Mouse (Mus musculus) gastrocnemius, adult 2 months (tissue): ENCODE measurements around the gene Rflnb. TPM values are rescaled to one million over a fixed set of nuclear protein-coding genes. Genes with fewer than 3 reads are reported as not detected.
"Not testable (repeated sequence)": the region's sequence is repeated elsewhere in the genome, so short reads cannot be mapped to it uniquely, and the experiment has no call there.

Source experiments
- DNase-seq: peaks from one replicate; pipeline ENCODE4 v3.0.0; 2022
- H3K27ac ChIP-seq: fragments of 200-600 bp; 2 replicates; pipeline ENCODE4 v1.8.1; 2022; ENCODE audit warnings: mild to moderate bottlenecking
- H3K4me3 ChIP-seq: fragments of 200-600 bp; 2 replicates; pipeline ENCODE4 v1.8.1; 2022; ENCODE audit warnings: mild to moderate bottlenecking, moderate library complexity
- CTCF ChIP-seq: fragments of 200-600 bp; IDR thresholded peaks from 2 replicates; pipeline ENCODE4 v1.8.1; 2022; ENCODE audit warnings: antibody characterized with exemption, mild to moderate bottlenecking, moderate library complexity
- intact Hi-C: fragments of 180-260 bp; cut with DNase I; formaldehyde crosslinking; loops from one replicate; pipeline ENCODE4 v1.15.1; 2025
- total RNA-seq, 2 experiments: library from RNA; stranded (reverse); gene quantifications; 2 replicates each; pipeline ENCODE4 v1.2.3; 2021

The Rflnb gene
- total RNA-seq, 2 experiments from 2014 or later, result 13.2 to 21.8 TPM

DNA sequence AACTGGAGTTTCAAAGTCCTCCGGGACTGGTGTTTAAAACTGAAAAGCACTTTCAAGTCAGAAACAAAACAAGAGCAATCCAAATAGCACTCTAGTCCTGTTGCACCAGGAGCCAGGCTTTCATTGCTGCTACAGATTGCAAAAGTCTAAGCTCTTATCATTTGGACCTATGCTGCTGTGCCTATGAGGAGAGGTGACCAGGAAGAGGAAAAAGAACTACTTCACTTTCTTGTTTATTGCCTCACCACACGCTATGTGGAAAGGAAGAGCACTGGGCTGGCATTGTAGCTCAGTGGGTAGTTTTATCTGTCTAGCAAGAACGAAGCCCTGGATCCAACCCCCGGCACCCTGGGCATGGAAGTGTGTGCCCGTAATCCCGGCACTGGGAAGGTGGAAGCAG, 5.8 kb upstream of the Rflnb start:
- no peak for DNase-seq
- TF ChIP-seq CTCF, result no peak
- Histone ChIP-seq H3K4me3 (no peak overlapping the region), H3K27ac (no peak overlapping the region)
- intact Hi-C loops, result no loop called here

- intact Hi-C loops, result loop anchor here (5.0 kb wide), 1 partner anchor 139 kb away; no protein-coding TSS in a partner anchor
- TF ChIP-seq CTCF, result no peak
- peak; percentile 48 for DNase-seq
- Histone ChIP-seq H3K4me3 (peak overlapping the region; percentile 94), H3K27ac (peak overlapping the region; percentile 89)
Observed at GRCm38 (mm10) chr11:76028072-76028465, 487 bp upstream of the Rflnb start.

DNA sequence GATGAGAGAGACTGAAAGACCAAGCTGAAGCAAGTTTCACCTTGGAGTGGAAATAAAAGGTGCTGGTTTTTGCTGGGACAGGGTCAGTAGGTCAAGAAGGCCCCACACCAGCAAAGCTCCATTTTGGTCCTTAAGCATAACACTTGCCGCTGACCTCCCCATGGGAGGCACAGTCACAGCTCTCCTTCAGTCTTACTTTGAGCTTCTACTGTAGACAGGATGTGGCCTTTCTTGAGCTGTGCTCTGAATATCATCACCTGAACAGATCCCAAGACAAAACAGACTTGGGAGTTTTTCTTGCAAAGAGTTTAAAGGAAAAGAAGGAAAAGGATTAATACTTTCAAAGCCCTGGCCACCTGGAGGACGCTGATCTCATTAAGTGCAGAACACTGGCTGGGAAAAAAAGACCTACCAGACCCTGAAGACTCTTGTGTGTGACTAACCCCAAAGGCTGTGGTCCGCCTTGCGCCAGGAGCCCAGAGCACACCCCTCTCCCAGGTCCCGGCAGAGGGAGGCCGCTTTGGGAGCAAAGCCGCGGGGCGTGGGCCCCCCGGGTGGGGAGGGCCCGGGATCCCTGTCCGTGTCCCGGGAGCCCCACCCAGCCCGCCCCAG, 949 bp downstream of the Rflnb start:
- intact Hi-C loops, result loop anchor here (2.0 to 5.0 kb wide), 2 partner anchors 40 to 141 kb away; no protein-coding TSS in a partner anchor
- peak overlapping the region; percentile 94 for H3K4me3 ChIP-seq
- peak overlapping the region; percentile 89 for H3K27ac ChIP-seq
- DNase-seq, result no peak
- no peak for TF ChIP-seq CTCF

- no peak for DNase-seq
- intact Hi-C loops, result loop anchor here (5.0 kb wide), 1 partner anchor 142 kb away; no protein-coding TSS in a partner anchor
- H3K4me3 ChIP-seq, result peak overlapping the region; percentile 94
- H3K27ac ChIP-seq, result peak overlapping the region; percentile 89
- TF ChIP-seq CTCF, result no peak
Observed at GRCm38 (mm10) chr11:76025080-76025583, 2.5 kb downstream of the Rflnb start.

GRCm38 (mm10) chr11:76020916-76021315, 6.7 kb downstream of the Rflnb start:
- TF ChIP-seq CTCF, result no peak
- no peak for DNase-seq

GRCm38 (mm10) chr11:76019879-76020278, 7.7 kb downstream of the Rflnb start:
- H3K27ac ChIP-seq, result no peak overlapping the region
- TF ChIP-seq CTCF, result no peak
- no peak for DNase-seq
- intact Hi-C loops, result no loop called here
- H3K4me3 ChIP-seq, result no peak overlapping the region

More at GRCm38 (mm10) chr11:76020916-76021315, 6.7 kb downstream of the Rflnb start:
- no peak overlapping the region for H3K27ac ChIP-seq
- H3K4me3 ChIP-seq, result no peak overlapping the region
- intact Hi-C loops, result no loop called here

- Histone ChIP-seq H3K4me3 (no peak overlapping the region), H3K27ac (no peak overlapping the region)
- intact Hi-C loops, result no loop called here
- DNase-seq, result no peak
- no peak for TF ChIP-seq CTCF
Observed at GRCm38 (mm10) chr11:76015814-76016213, 11.8 kb downstream of the Rflnb start.

DNA sequence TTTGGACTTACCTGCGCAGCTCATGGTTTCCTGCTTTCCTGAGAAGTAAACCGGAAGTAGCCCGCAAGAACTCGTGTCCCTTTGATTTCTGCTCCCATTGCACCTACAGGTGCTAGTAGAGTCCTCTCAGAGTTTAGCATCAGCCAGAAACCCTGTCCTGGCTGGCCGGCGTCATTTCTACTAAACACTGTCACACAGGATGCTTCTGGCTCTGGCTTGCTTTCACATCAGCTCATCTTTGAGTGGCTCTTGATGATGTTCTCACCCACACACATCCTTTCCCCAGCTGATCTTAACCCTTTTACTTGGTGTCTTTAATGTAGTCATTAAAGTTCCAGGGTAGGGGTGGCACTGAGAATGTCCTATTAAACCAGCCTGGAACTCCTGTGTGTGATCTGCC, 12.3 kb downstream of the Rflnb start:
- intact Hi-C loops, result no loop called here
- no peak for DNase-seq
- no peak for TF ChIP-seq CTCF
- Histone ChIP-seq H3K4me3 (no peak overlapping the region), H3K27ac (no peak overlapping the region)

DNA sequence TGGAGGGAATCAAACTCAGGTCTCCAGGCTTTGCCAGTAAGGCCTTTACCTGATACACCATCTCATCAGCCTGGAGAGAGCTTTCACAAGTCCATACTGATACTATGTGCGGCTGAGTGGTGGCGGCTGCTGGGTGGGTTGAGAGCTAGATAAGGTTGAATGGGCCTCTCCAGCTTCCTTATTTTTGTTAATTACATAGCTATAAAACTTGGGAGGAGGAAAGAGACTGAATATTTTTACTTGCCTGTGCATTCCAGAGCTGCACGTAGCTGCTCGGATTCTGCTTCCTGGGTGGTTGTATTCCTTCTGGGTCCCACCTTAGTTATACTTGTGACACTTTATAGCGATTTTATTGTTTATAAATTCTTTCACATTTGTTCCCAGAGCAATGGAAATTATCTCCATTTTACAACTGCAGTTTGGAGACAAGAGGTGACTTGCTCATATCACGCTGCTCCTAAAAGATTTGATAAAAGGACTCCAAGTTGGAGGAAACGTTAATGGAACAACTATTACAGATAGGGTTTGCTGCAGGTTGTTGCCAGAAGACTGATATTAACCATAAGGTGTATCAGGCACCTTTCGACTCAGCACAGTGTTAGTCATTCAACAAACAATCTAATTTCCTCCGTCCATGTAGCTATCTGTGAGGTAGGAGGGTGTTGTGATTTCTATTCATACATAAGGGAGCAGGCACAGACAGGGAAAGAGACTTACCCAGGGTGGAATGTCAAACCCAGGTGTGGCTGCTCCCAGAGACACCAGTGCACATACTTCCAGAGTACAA, 16.6 kb downstream of the Rflnb start:
- peak; percentile 4 for DNase-seq
- TF ChIP-seq CTCF, result no peak
- H3K4me3 ChIP-seq, result no peak overlapping the region
- intact Hi-C loops, result no loop called here
- no peak overlapping the region for H3K27ac ChIP-seq

DNA sequence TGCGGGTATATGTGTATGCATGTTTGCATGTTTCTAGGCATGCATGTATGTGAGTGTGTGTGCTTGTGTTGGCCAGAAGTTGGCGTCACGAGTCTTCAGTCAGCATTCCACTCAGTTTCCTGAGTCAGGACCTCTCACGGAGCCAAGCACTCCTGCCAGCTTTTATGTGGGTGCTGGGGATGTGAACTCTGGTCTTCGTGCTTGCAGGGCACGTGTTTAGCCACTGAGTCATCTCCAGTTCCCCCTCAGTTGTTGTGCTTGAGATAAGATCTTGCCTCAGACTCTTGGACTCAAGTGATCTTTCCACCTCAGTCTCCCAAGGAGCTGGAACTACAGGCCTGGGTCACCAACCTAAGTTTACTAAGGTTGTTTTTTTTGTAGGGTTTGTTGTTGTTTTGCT, 18.5 kb downstream of the Rflnb start:
- intact Hi-C loops, result no loop called here
- DNase-seq, result no peak
- H3K27ac ChIP-seq, result no peak overlapping the region
- H3K4me3 ChIP-seq, result no peak overlapping the region
- TF ChIP-seq CTCF, result no peak

DNA sequence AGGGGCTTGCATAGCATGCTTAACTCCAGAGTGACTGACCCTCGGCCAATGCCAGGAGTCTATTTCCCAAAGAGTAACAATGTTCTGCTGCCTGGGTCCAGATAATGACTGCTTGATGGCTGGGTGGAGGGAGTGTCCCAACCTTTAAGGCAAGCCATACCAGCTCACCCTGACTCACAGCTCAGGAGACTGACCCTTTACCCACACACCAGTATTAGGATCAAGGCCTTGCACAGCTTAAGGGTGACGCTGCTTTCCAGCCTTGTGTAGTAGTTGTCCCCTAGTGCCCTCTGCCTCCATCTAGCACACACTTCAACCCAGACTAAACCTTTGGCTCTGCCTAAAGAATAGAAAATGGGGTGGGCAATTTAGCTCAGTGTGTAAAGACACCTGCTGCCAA, 19.4 kb downstream of the Rflnb start:
- Histone ChIP-seq H3K27ac (no peak overlapping the region), H3K4me3 (no peak overlapping the region)
- DNase-seq, result no peak
- TF ChIP-seq CTCF, result no peak
- intact Hi-C loops, result no loop called here

DNA sequence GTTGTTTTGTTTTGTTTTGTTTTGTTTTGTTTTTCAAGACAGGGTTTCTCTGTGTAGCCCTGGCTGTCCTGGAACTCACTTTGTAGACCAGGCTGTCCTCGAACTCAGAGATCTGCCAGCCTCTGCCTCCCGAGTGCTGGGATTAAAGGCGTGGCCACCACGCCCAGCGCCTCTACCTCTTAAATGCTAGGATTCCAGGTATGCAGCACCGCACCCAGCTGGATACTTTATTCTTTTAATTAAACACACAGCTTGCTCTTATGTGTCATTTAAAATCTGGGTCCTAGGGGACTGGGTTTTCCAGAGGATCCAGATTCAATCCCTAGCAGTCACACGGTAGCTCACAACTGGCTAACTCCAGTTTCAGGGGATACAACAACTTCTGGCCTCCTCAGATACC, 23.3 kb downstream of the Rflnb start:
- intact Hi-C loops, DNase-seq, H3K27ac ChIP-seq, H3K4me3 ChIP-seq: not testable (repeated sequence)

DNA sequence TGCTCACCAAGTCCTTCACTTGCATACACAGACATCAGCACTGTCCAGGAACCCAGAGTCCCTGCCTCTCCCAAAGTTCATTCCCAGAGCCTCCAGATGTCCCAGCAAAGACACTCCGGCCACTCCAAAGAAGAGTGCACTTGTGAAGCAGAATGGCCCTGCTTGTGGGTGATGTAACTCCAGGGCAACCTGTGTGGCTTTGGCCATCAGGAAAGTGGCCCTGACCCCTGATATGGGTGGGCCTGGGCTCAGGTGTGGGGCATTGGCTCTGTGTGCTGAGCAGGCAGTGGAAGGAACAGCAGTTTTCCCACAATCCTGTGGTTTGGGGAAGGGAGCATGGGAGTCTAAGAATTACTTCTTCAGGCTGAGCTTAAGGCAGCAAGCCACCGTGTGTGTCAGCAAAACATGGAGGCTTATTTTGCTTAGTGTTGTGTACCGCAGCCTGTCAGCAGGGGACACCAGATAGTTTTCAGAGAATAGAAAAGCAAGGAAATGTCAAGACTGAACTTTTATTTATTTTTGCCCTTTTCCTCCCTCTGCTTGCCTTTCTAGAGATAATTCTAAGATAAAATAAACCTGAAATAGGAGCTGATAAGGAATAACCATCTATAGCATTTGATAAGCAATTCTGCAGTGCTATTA, 26.2 kb downstream of the Rflnb start:
- Histone ChIP-seq H3K4me3 (no peak overlapping the region), H3K27ac (no peak overlapping the region)
- intact Hi-C loops, result no loop called here
- peak; percentile 40 for TF ChIP-seq CTCF
- DNase-seq, result no peak
